In the genomic region with DNA sequence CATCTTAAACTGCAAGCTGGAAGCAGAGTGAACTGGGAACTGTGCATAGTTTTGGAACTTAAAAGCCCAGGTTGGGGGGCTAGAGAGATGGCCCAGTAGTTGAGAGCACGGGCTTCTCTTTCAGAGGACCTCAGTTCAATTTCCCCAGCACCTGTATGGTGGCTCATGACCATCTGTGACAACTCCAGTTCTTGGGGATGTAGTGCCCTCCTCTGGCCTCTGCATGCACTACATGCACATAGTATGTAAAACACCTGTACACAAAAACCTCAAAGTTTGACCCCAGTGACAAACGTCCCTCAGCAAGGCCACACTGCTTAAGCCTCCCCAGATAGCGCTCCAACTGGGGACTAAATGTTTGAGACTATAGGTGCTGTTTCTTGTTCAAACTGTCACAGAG, we compare ENCODE assay signal across 10 mouse cellular contexts. TPM values are rescaled to one million over a fixed set of nuclear protein-coding genes. Genes with fewer than 3 reads are reported as not detected.
DNase-seq lines count a peak whose midpoint lies in the region; ATAC-seq and TF ChIP-seq lines count a peak whose summit lies in the region.
"Had no signal": no experiment of that assay in that cellular context is flagged by ENCODE, and none has a peak within 500 bp of the region (broad histone marks: within the 10 kb centered on the region; RNA-seq: fewer than 3 reads in every experiment).

No protein-coding gene starts in this region.

- WGBS in kidney, embryonic 14.5 days, result 37% methylated on average over 3 of the region's 3 CpGs
- 42% methylated on average over 3 of the region's 3 CpGs for WGBS in liver, postnatal 0 days (ENCODE audit: insufficient replicate concordance)
- WGBS in forebrain, embryonic 15.5 days, result 43% methylated on average over 3 of the region's 3 CpGs
- WGBS in heart, embryonic 12.5 days, result 44% methylated on average over 3 of the region's 3 CpGs

- dilution Hi-C loops in CH12.LX (cut with MboI; ENCODE audit: extremely low pct_ligation_motif_present, extremely low pct_unique_long_range_greater_than_20kb, low sequenced_read_pairs), result no loop called here

- no peak for TF ChIP-seq POLR2A in CH12.LX (IDR thresholded peaks at IDR 0.05; ENCODE audit: low read depth, low read length)
- no peak for TF ChIP-seq POLR2A in bone marrow macrophage, adult 2 months (IDR thresholded peaks at IDR 0.05; ENCODE audit: borderline replicate concordance, low read depth, low read length)

- no peak overlapping the region for H3K4me2 ChIP-seq in kidney, embryonic 14.5 days (replicated peaks; ENCODE audit: low read depth, low read length)
- no peak overlapping the region for H3K4me2 ChIP-seq in CH12.LX (ENCODE audit: insufficient read depth, low read depth, poor library complexity, severe bottlenecking)
- H3K4me2 ChIP-seq in liver, postnatal 0 days (ENCODE audit: low read depth, low read length), result no peak overlapping the region
- H3K4me2 ChIP-seq in forebrain, embryonic 15.5 days (replicated peaks), result no peak overlapping the region
- no peak overlapping the region for H3K4me2 ChIP-seq in heart, embryonic 12.5 days
- H3K4me2 ChIP-seq: embryonic facial prominence, embryonic 13.5 days; limb, embryonic 15.5 days had no signal

- peak; percentile 47 for DNase-seq in kidney, postnatal 10 days
- DNase-seq in CH12.LX (ENCODE audit: extremely low read depth), result peak; percentile 57
- DNase-seq in liver, postnatal 0 days, result peak; percentile 61
- no peak for DNase-seq in layer of hippocampus, postnatal 10 days (ENCODE audit: low spot score in 2 of 2)

- H3K9ac ChIP-seq in kidney, embryonic 14.5 days (ENCODE audit: low read depth, low read length), result no peak overlapping the region
- no peak overlapping the region for H3K9ac ChIP-seq in CH12.LX (ENCODE audit: insufficient read depth, low read depth)
- H3K9ac ChIP-seq in liver, postnatal 0 days (replicated peaks), result no peak overlapping the region
- no peak overlapping the region for H3K9ac ChIP-seq in forebrain, embryonic 15.5 days (replicated peaks)
- H3K9ac ChIP-seq in heart, embryonic 12.5 days, result no peak overlapping the region
- H3K9ac ChIP-seq: embryonic facial prominence, embryonic 13.5 days; limb, embryonic 15.5 days had no signal

- no peaks in the 10 kb centered on the region for H3K27me3 ChIP-seq in kidney, embryonic 14.5 days (ENCODE audit: control insufficient read depth, insufficient read depth, low read length)
- H3K27me3 ChIP-seq in CH12.LX (replicated peaks), result peaks cover 2% of the 10 kb centered on the region
- no peaks in the 10 kb centered on the region for H3K27me3 ChIP-seq in liver, postnatal 0 days (ENCODE audit: insufficient read depth, low read length)
- no peaks in the 10 kb centered on the region for H3K27me3 ChIP-seq in forebrain, embryonic 15.5 days
- H3K27me3 ChIP-seq in heart, embryonic 12.5 days (replicated peaks), result 0 out of 2 replicates have a peak, but pooled peaks cover 5% of the 10 kb centered on the region
- H3K27me3 ChIP-seq: embryonic facial prominence, embryonic 13.5 days; limb, embryonic 15.5 days had no signal

- no peaks in the 10 kb centered on the region for H3K36me3 ChIP-seq in kidney, embryonic 14.5 days (ENCODE audit: control insufficient read depth, insufficient read depth, low read length)
- no peaks in the 10 kb centered on the region for H3K36me3 ChIP-seq in CH12.LX (replicated peaks in 1 of 2; ENCODE audit: control insufficient read depth in 1 of 2, insufficient read depth in 1 of 2, low read length in 1 of 2)
- peaks cover 11% of the 10 kb centered on the region for H3K36me3 ChIP-seq in liver, postnatal 0 days (replicated peaks; ENCODE audit: insufficient read depth, low read length)
- H3K36me3 ChIP-seq in forebrain, embryonic 15.5 days, result no peaks in the 10 kb centered on the region
- peaks cover 27% of the 10 kb centered on the region for H3K36me3 ChIP-seq in heart, embryonic 12.5 days

- TF ChIP-seq CTCF in CH12.LX (conservative IDR thresholded peaks at IDR 0.05 in 1 of 2, IDR thresholded peaks at IDR 0.05 in 1 of 2; ENCODE audit: low read depth in 2 of 2, low read length in 2 of 2), result peak; percentile 64 to 83
- TF ChIP-seq CTCF in bone marrow macrophage, adult 2 months (IDR thresholded peaks at IDR 0.05; ENCODE audit: low read depth, low read length), result peak; percentile 60
- TF ChIP-seq CTCF in liver, postnatal 0 days (IDR thresholded peaks at IDR 0.05; ENCODE audit: low read depth), result peak; percentile 77

- H3K4me3 ChIP-seq in kidney, embryonic 14.5 days (ENCODE audit: low read length), result no peak overlapping the region
- H3K4me3 ChIP-seq in CH12.LX (replicated peaks in 1 of 3; ENCODE audit: low read depth in 2 of 3, low read length in 2 of 3, poor library complexity in 1 of 3), result no peak overlapping the region
- no peak overlapping the region for H3K4me3 ChIP-seq in bone marrow macrophage, adult 2 months (ENCODE audit: insufficient read depth, low read length)
- no peak overlapping the region for H3K4me3 ChIP-seq in liver, postnatal 0 days (ENCODE audit: low read depth, low read length)
- no peak overlapping the region for H3K4me3 ChIP-seq in forebrain, embryonic 15.5 days
- no peak overlapping the region for H3K4me3 ChIP-seq in heart, embryonic 12.5 days
- H3K4me3 ChIP-seq: embryonic facial prominence, embryonic 13.5 days; limb, embryonic 15.5 days had no signal

- no peaks in the 10 kb centered on the region for H3K9me3 ChIP-seq in kidney, embryonic 14.5 days (ENCODE audit: control insufficient read depth, low read length)
- H3K9me3 ChIP-seq in CH12.LX (replicated peaks; ENCODE audit: low read length), result no peaks in the 10 kb centered on the region
- H3K9me3 ChIP-seq in liver, postnatal 0 days (ENCODE audit: low read length), result no peaks in the 10 kb centered on the region
- no peaks in the 10 kb centered on the region for H3K9me3 ChIP-seq in forebrain, embryonic 15.5 days
- H3K9me3 ChIP-seq in heart, embryonic 12.5 days (replicated peaks), result no peaks in the 10 kb centered on the region
- H3K9me3 ChIP-seq: embryonic facial prominence, embryonic 13.5 days; limb, embryonic 15.5 days had no signal

- TF ChIP-seq RAD21 in CH12.LX (IDR thresholded peaks at IDR 0.05; ENCODE audit: low read depth, low read length), result peak; percentile 91

- H3K79me2 ChIP-seq in CH12.LX (replicated peaks; ENCODE audit: control insufficient read depth, extremely low read depth, insufficient read depth, poor library complexity, severe bottlenecking), result no peaks in the 10 kb centered on the region

- no peak for TF ChIP-seq EP300 in CH12.LX (IDR thresholded peaks at IDR 0.05; ENCODE audit: low read length)
- TF ChIP-seq EP300 in liver, postnatal 0 days (IDR thresholded peaks at IDR 0.05; ENCODE audit: low read depth), result no peak

- in situ Hi-C loops in CH12.LX (cut with MboI; ENCODE audit: low pct_ligation_motif_present, low pct_unique_long_range_greater_than_20kb, low sequenced_read_pairs), result loop anchor here (25.0 kb wide), 1 partner anchor 410 kb away; no protein-coding TSS in a partner anchor

- H3K4me1 ChIP-seq in kidney, embryonic 14.5 days (ENCODE audit: control insufficient read depth, insufficient read depth, low read length), result peaks cover 3% of the 10 kb centered on the region; the same call in 1 of the 2 replicates
- H3K4me1 ChIP-seq in CH12.LX (ENCODE audit: control insufficient read depth in 1 of 2, insufficient read depth in 2 of 2), result peaks cover 0 to 18% of the 10 kb centered on the region in 2 experiments; a peak in 2 of 4 replicates
- peaks cover 5% of the 10 kb centered on the region for H3K4me1 ChIP-seq in bone marrow macrophage, adult 2 months (ENCODE audit: control insufficient read depth, insufficient read depth, low read length)
- 0 out of 2 replicates have a peak, but pooled peaks cover 4% of the 10 kb centered on the region for H3K4me1 ChIP-seq in liver, postnatal 0 days (ENCODE audit: insufficient read depth)
- no peaks in the 10 kb centered on the region for H3K4me1 ChIP-seq in forebrain, embryonic 15.5 days
- H3K4me1 ChIP-seq in heart, embryonic 12.5 days (replicated peaks), result no peaks in the 10 kb centered on the region

- no peak for ATAC-seq in kidney, embryonic 14.5 days (ENCODE audit: low FRiP score, low TSS enrichment)
- no peak for ATAC-seq in liver, postnatal 0 days
- no peak for ATAC-seq in forebrain, embryonic 15.5 days (replicated peaks)
- ATAC-seq in heart, embryonic 12.5 days (ENCODE audit: insufficient number of reproducible peaks, low FRiP score), result no peak

- no peak overlapping the region for H3K27ac ChIP-seq in kidney, embryonic 14.5 days (ENCODE audit: low read depth, low read length)
- H3K27ac ChIP-seq in CH12.LX (ENCODE audit: insufficient read depth, low read depth), result no peak overlapping the region
- no peak overlapping the region for H3K27ac ChIP-seq in bone marrow macrophage, adult 2 months (ENCODE audit: insufficient read depth, low read depth, low read length)
- H3K27ac ChIP-seq in liver, postnatal 0 days (ENCODE audit: low read depth), result no peak overlapping the region
- H3K27ac ChIP-seq in forebrain, embryonic 15.5 days (replicated peaks), result no peak overlapping the region
- H3K27ac ChIP-seq in heart, embryonic 12.5 days (ENCODE audit: poor library complexity, severe bottlenecking), result no peak overlapping the region
- H3K27ac ChIP-seq: embryonic facial prominence, embryonic 13.5 days; limb, embryonic 15.5 days had no signal

TF ChIP-seq in CH12.LX, 34 proteins besides CTCF, POLR2A, EP300 and RAD21 (continues in another document):
- TF ChIP-seq CHD2 (IDR thresholded peaks at IDR 0.05; ENCODE audit: low read length), result no peak

RNA-seq across cellular contexts. Expression of a gene that starts 35.0 kb away (rescaled TPM):
- polyA plus RNA-seq in kidney, embryonic 14.5 days (2014; fragmentation: Nextera tagmentation; extraction: Ambion mirVana), result 1.1 and 1.5 TPM in 2 replicates
- total RNA-seq in CH12.LX (2012; rRNA removed) (not detected in 2 replicates), CH12.LX (2014; rRNA removed) (not detected in 2 replicates)
- not detected in 2 replicates for polyA plus RNA-seq in CH12.LX (2012; ENCODE audit: insufficient read length, low read depth)
- not detected in 2 replicates for polyA plus RNA-seq in bone marrow macrophage, adult 2 months (2012; ENCODE audit: insufficient read depth, insufficient read length, missing spikeins)
- polyA plus RNA-seq in liver, postnatal 0 days (2015; fragmentation: Nextera tagmentation; extraction: Ambion mirVana), result 0.09 and 0.17 TPM in 2 replicates
- 10 to 100 TPM; 39.6 to 43.2 TPM for total RNA-seq in layer of hippocampus, postnatal 10 days (2021)
- 0.09 and 0.11 TPM in 2 replicates for polyA plus RNA-seq in forebrain, embryonic 15.5 days (2015; fragmentation: Nextera tagmentation; extraction: Ambion mirVana)
- 0.23 and 0.45 TPM in 2 replicates for polyA plus RNA-seq in heart, embryonic 12.5 days (2016; fragmentation: Nextera tagmentation; extraction: Ambion mirVana)

RNA-seq across cellular contexts. Expression of a gene that starts 35.8 kb away (rescaled TPM):
- 27.4 and 29.1 TPM in 2 replicates for polyA plus RNA-seq in kidney, embryonic 14.5 days (2014; fragmentation: Nextera tagmentation; extraction: Ambion mirVana)
- total RNA-seq in CH12.LX (2012; rRNA removed) (4.2 and 7.6 TPM in 2 replicates), CH12.LX (2014; rRNA removed) (4.1 and 4.4 TPM in 2 replicates)
- 3.3 and 4.0 TPM in 2 replicates for polyA plus RNA-seq in CH12.LX (2012; ENCODE audit: insufficient read length, low read depth)
- polyA plus RNA-seq in bone marrow macrophage, adult 2 months (2012; ENCODE audit: insufficient read depth, insufficient read length, missing spikeins), result 86.4 and 97.4 TPM in 2 replicates
- 56.7 and 60.8 TPM in 2 replicates for polyA plus RNA-seq in liver, postnatal 0 days (2015; fragmentation: Nextera tagmentation; extraction: Ambion mirVana)
- 10 to 100 TPM; 68.0 to 74.6 TPM for total RNA-seq in layer of hippocampus, postnatal 10 days (2021)
- polyA plus RNA-seq in forebrain, embryonic 15.5 days (2015; fragmentation: Nextera tagmentation; extraction: Ambion mirVana), result 55.6 and 63.3 TPM in 2 replicates
- 21.0 and 21.3 TPM in 2 replicates for polyA plus RNA-seq in heart, embryonic 12.5 days (2016; fragmentation: Nextera tagmentation; extraction: Ambion mirVana)

Comparison
In these comparisons a context has a peak if more than half of its experiments do, and no peak if none do; other contexts are left out.
1. DNase-seq: peak in kidney, postnatal 10 days (single experiment), CH12.LX (single experiment) and liver, postnatal 0 days (single experiment); none in layer of hippocampus, postnatal 10 days (0 of 2).
2. Peak in every context shown above with its lines, with median percentiles within 50 percentile points of each other: CTCF ChIP-seq.